Mouse (Mus musculus) urinary bladder, postnatal 25 days (tissue): Measurements from ENCODE around the gene Gripap1.

ENCODE experiments used
- DNase-seq: peaks from one replicate; pipeline ENCODE4 v3.0.0; 2022; ENCODE audit warnings: low spot score

Gripap1 gene

DNA sequence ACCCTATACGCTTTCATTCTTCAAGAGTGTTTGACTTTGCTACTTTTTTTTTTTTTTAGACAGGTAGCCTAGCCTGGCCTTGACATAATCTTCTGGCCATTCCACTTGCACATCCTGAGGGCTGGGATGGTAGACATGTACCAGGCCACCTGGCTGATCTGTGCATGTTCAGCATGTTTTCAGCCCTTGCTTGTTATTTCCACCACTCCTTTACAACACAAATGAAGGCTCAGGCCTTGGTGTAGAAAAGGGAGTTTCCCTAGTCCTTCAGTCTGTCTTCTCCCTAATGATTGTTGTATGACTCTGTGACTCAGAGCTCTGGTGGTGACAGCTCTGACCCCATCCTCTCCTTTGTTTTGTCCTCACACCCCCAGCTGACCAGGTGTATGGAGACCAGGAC, 77.6 kb downstream of the Gripap1 start:
- DNase-seq: no peak

DNA sequence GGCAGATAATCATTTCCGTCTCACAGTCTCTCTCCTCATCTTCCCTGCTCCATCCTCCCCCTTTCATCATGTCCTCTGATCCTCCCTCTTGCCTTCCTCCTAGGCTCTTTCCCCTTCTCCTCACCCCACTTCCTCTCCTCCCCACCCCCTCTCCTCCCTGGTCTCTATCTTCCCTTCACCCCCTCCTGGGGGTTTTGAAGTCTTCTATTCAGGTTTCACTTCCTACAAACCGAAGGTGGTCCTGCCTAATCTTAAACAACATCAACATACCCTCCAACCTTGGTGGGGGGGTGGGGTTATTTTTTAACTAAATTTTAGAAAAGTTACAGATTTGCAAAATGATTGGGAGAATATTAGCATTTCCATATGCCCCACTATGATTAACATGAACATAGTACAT, 78.9 kb downstream of the Gripap1 start:
- no peak for DNase-seq

DNA sequence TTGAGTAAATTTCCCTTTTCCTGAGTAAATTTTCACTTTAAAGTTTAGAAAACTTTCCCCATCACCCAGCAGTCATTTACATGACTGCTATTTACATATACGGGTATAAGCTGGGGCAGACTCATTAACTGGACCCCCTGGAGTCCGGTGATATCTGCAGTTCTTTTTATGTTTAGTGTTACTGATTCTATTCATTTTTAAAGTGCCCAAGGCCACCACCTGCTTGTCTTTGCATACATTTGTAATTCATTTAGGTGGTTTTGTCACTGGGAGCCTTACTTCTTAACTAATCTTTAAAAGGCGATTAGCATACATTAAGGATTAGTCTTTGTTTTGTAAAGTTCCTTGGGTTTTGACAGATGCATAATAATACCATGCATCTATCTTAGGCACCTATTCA, 80.3 kb downstream of the Gripap1 start:
- no peak for DNase-seq
